Mouse (Mus musculus) G1E (cell line): ENCODE measurements around the gene Zbtb25.

ENCODE experiments used
- CTCF ChIP-seq: IDR thresholded peaks from 2 replicates; pipeline ENCODE4 v1.5.1; 2012; ENCODE audit warnings: low read depth, low read length, inconsistent platforms, mixed read lengths
- POLR2AphosphoS5 ChIP-seq: IDR thresholded peaks from 2 replicates; pipeline ENCODE4 v1.6.1; 2012; ENCODE audit warnings: low read depth, low read length, inconsistent platforms; ENCODE audit not compliant: insufficient replicate concordance

DNA sequence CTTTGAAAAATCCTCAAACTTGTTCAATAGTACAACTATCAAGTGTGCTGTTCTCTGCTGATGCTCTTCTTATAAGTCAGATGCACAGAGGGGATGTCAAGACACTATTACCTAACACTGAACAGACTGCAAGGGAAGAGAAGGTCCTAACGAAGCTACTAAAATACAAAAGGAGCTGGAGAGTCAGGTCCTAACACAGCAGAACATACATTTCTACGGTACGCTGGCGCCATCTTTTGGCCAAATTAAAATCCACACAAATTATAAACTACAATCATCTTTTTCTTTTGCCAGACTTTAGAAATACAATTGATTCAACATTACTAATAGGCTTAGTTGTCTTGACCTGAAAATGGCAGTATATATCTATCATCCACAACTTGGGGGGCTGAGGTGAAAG is 28.3 kb downstream of the Zbtb25 start:
- peak; percentile 53; the same call in 1 of the 2 replicates for TF ChIP-seq CTCF
- TF ChIP-seq POLR2AphosphoS5: no peak
